Mouse (Mus musculus): Measurements from ENCODE around the gene Nxnl1. TPM values are rescaled to one million over a fixed set of nuclear protein-coding genes. Genes with fewer than 3 reads are reported as not detected.

Nxnl1 gene
- total RNA-seq, 2 experiments from 2014 or later, result 0.25 to 0.65 TPM

- DNase-seq (ENCODE audit: low spot score in 2 of 2), result no peak
These were observed 20.5 kb upstream of the Nxnl1 start for GRCm38 (mm10) chr8:71586891-71587290.

DNA sequence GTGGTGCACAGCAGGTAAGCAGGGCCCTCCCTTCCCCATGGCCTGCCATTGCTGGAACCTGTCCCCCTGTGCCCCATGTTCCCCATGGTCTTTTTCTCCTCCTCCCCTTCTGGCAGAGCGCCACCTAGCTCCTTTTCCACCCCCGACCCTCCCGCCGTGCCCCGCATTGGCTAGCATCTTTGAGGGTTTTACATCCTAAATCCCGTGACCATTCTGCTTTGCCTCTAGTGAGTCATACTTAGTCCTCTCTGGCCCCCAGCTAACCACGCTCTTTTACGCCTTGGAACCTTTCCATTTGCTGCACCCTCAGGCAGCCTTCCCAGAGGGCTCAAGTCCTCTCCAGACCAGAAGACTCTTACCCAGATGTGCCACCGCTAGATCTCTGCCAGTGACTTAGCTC is 13.8 kb upstream of the Nxnl1 start:
- DNase-seq (ENCODE audit: low spot score in 2 of 2), result no peak

DNA sequence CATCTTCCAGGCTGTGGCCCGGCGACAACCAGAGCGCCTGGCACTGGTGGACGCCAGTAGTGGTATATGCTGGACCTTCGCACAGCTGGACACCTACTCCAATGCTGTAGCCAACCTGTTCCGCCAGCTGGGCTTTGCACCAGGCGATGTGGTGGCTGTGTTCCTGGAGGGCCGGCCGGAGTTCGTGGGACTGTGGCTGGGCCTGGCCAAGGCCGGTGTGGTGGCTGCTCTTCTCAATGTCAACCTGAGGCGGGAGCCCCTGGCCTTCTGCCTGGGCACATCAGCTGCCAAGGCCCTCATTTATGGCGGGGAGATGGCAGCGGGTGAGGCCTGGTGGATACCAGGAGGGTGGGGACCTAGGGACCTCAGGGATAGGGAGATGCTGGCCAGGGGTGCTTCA is 13.1 kb upstream of the Nxnl1 start:
- DNase-seq (ENCODE audit: low spot score in 2 of 2), result no peak

DNA sequence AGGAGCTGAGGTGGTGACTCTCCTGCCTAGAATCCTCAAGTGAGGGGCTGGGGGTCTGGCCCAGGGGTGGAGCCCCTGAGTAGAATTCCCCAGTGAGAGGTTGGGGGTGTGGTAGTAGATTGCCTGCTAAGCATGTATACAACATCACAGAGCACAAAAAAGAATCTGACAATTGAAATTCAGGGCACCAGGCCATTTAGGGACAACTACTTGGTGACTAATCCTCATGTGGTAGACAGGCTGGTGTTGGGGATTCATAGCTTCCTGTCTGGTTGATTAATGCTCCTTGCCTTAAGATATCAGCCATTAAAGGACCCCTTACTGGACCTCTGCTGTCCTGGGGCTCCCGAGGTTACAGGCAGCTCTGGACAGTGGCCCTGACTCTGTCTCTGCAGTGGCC is 12.6 kb upstream of the Nxnl1 start:
- DNase-seq (ENCODE audit: low spot score in 2 of 2), result no peak

DNA sequence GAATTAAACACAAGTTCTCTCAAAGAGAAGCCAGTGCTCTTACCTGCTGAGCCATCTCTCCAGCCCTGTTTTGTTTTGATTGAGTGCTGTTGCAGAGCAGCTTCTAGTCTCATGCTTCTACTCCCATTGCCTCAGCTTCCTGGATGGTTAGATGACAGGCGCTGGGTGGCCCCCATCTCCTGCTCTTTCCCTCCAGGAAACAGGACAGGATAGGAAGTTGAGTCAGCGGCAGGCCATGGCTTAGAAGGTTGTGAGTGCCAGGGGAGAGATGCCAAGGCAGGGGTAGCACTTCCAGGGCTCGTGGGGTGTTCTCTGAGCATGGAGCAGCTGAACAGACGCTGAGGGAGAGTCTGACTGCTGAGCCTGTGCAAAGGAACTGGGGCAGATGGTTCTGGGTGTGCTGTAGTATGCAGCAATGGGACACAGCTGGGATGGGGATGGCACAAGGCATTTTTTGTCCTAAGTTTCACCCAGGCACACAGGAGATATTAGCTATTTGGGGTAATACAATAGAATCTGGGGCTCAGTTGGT is 11.5 kb upstream of the Nxnl1 start:
- DNase-seq (ENCODE audit: low spot score in 2 of 2), result no peak

- DNase-seq (ENCODE audit: low spot score in 2 of 2), result no peak
These were observed 8.6 kb upstream of the Nxnl1 start for GRCm38 (mm10) chr8:71575020-71575419.

GRCm38 (mm10) chr8:71574426-71574825 is 8.0 kb upstream of the Nxnl1 start:
- DNase-seq (ENCODE audit: low spot score in 2 of 2), result no peak

DNA sequence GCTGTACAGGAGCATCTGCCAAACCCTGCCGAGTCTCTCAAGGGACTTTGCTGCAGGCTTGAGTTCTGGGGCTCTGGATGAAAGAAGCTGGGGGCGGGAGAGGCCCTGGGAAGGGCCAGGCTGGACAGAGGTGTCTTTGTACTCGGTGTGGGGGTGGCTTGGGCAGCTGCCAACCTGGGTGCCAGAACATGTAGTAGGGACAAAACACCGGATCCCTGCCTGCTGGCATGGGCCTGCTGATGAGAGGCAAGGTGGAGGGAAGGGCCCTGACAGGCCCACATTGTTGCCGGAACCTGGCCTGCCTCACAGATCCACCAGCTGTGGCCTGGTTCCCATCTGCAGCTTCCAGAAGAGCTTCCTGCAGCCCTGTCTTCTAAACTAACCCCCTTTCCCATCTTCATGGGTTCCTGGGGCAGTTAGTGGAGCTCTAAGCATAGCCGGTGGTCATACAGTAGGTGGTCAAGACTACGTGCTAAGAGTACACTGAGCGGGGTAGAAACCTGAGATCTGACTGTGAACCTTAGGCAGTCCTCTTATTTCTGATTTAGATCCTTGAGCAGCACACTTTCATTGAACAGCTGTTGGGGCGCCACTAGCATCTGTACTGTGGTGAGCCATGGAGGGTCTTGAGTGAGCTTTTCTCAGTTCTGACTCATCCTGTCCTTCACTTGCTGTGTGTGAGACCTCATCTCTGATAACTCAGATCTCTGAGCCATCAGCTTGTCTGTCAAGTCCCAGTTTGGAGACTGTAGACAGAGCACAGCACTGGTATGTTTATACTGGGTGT is 6.6 kb upstream of the Nxnl1 start:
- no peak for DNase-seq (ENCODE audit: low spot score in 2 of 2)

- DNase-seq (ENCODE audit: low spot score in 2 of 2), result no peak
These were observed 5.7 kb upstream of the Nxnl1 start for GRCm38 (mm10) chr8:71572077-71572476.

DNA sequence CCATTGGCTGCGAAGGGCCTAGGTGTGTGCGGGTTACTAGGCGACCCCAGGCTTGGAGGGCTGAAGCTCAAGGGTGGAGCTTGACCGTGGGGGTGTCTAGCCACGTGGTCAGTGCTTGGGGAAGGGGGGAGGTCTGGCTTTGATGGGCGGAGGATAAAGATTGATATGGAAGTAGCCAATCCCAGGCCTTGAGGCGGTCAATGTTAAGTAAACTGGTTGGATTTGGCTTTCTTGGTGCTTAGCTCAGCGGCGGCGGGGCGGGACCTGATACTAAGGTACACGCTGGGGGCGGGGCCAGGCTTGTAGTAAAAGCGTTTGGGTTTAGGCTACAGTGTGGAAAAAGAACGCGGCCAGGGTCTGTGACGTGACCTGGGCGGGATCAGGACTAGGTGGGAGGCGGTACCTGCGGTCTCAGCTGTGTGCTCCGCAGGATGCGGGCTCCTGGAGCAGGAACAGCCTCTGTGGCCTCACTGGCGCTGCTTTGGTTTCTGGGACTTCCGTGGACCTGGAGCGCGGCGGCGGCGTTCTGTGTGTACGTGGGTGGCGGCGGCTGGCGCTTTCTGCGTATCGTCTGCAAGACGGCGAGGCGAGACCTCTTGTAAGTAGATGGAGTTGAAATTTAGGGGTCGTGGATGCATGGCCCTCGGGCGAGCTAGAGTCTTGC is 4.0 kb upstream of the Nxnl1 start:
- DNase-seq (ENCODE audit: low spot score in 2 of 2), result peak; percentile 74 to 84

DNA sequence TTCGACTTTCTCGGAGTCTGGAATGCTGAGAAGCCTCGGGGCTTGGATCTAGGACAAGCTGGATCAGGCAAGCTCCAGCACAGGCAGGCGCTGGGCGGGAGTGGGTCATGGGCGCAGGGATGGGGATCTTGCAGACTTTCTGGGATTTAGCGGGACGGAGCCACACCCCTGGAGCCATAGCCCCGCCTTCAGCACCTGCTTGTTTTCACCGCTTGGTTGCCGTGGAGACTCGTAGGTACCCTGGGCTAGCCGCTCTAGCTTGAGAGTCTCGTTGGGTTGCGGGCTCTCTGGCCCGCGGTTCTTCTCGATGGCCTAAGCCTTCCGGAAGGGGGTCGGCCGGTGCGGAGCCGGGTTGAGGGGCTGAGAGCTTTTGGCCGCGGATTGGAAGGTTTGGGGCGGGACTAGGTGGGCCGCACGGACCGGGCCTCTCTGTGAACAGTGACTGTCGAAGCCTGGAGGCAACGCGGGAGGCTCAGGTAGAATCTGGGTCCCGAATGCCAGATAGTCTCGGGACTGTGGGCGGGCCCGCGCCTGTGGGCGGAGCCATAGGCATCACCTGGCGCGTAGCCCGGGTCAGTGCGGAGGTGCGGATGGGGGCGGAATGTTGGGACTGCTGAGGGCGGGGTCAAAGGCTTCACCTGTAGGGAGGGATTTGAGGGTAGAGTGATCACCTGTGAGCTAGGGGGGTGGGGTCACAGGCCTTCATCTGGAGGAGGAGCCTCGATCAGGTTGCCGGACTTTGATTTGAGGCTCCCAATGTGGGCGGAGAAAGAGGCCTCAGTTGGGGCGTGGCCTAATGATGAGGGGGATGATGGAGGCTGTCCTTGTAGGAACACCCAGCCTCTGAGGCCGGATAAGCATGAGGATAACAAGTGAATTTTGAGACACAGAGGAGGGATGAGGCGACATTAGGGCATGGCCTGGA is 3.2 kb upstream of the Nxnl1 start:
- peak; percentile 50 to 77 for DNase-seq (ENCODE audit: low spot score in 2 of 2)

DNA sequence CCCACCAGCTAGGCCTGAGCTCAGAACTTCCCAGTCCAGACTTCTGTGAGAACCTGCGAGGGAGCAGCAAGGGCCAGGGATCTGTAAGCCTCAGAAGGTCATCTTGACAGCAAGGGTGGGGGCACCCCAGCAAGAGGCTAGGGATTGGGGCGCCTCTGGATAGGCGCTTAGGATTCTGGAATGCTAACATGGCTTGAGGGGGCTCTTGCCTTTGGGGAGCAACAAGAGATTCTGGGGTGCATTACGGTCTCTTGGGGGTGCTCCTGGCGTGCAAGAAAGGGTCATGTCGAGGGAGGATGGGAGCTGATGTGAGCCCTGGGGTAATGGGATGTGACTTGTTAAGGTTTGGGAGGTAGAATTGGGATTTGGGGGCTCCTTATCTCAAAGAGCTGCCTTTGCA is 2.5 kb upstream of the Nxnl1 start:
- no peak for DNase-seq (ENCODE audit: low spot score in 2 of 2)

- peak; percentile 45 to 71 for DNase-seq (ENCODE audit: low spot score in 2 of 2)
These were observed 2.1 kb upstream of the Nxnl1 start, which contains the start of gene Slc27a1 for GRCm38 (mm10) chr8:71568387-71568937. TSS of gene Slc27a1 (plus strand) at chr8:71568882.

- DNase-seq (ENCODE audit: low spot score in 2 of 2), result no peak
These were observed 1.2 kb upstream of the Nxnl1 start for GRCm38 (mm10) chr8:71567587-71567986.

- no peak for DNase-seq (ENCODE audit: low spot score in 2 of 2)
These were observed 2.4 kb downstream of the Nxnl1 start for GRCm38 (mm10) chr8:71563992-71564391.

DNA sequence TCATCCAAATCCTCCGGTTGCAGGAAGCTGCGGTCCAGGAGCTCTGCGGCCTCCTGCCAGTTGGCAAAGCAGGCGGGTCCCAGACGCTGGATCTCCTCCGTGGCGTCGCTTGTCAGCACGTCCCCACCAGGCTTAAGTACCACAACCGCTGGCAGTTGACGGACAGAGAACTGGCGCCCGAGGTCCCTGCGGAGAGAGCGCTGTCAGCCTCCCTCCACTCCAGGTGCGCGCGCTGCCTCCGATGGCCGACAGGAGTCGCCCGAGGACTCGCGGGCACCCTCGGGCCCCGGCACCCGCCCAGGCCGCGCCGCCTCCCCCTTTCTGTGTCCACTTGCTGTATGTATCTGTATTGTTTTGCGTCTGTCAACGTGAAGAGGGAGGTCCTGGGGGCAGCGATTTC is 3.6 kb downstream of the Nxnl1 start:
- peak; percentile 71 to 79 for DNase-seq (ENCODE audit: low spot score in 2 of 2)

DNA sequence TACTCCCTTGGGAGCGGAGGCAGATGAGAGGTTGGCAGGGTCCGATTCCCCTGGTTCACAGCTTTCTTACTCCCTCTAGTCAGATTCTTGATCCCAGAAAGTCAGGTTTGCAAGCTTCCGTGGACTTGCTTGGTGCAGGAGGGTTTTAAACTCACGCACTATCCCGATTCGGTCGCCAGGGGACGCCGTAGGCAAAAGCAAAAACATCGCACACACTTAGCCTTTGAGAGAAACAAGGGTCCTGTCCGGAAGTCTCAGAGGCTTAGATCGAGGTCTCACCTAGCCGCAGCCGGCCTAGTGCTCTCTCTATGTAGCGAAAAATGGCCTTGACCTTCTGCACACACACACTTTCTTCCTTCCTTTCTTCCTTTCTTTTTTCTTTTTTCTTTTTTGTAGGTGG is 5.0 kb downstream of the Nxnl1 start:
- DNase-seq (ENCODE audit: low spot score in 2 of 2), result no peak

GRCm38 (mm10) chr8:71560765-71561164 is 5.6 kb downstream of the Nxnl1 start:
- no peak for DNase-seq (ENCODE audit: low spot score in 2 of 2)

DNA sequence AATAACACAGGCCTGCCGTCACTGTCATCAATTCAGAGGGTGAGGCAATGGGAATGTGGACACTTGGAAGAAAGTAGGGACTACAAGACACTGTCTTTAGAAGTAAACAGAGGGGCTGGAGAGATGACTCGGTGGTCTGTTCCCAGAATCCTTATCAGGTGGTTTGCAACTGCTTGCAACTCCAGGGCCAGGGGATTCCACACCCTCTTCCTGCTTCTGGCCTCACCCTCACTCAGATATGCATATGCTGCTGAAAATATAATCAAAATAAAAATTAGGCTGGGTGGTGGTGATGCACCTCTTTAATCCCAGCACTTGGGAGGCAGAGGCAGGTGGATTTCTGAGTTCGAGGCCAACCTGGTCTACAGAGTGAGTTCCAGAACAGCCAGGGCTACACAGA is 6.3 kb downstream of the Nxnl1 start:
- DNase-seq (ENCODE audit: low spot score in 2 of 2), result no peak

DNA sequence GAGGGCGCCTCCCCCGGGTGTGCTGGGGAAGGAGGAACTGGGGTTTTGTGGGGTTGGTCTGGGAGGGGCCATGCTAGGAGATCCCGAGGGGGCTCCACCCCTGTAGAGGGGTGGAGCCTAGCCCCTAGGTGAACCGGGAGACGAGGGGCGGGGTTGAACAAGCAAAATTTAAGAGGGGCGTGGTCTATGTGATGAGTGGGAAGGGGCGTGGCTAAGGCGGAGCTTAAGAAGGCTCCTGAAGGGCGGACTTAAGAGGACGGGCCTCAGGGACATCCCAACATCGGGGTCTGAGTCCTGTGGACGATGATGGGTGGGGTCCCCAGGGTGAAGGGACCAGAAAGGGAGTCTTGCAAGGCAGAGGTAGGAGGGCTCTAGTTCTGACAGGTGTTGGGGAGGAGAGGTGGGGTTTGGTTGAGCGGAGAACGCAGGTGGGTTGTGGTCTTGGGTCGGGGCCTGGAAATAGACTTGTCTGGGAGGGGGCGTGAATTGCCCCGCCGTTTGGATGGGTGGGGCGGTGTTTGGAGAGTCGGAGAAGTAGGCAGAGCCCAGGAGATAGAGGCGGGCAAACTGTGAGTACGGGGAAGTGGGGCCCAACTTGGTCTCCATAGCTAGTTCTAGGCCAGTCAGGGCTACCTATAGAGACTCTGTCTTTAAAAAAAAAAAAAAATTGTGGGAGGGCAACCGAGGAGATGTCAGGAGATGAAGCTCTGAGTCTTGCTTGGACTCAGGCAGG is 7.3 kb downstream of the Nxnl1 start:
- DNase-seq (ENCODE audit: low spot score in 2 of 2), result peak in 1 of 2 experiments; percentile 52
